Comparison of ENCODE assay signal across 17 mouse cellular contexts in genomic region chr3:108489968-108490367, GRCm38 (mm10). TPM values are rescaled to one million over a fixed set of nuclear protein-coding genes. Genes with fewer than 3 reads are reported as not detected.
DNase-seq lines count a peak whose midpoint lies in the region; ATAC-seq and TF ChIP-seq lines count a peak whose summit lies in the region.
"Had no signal": no experiment of that assay in that cellular context is flagged by ENCODE, and none has a peak within 500 bp of the region (broad histone marks: within the 10 kb centered on the region; RNA-seq: fewer than 3 reads in every experiment).

No protein-coding gene starts in this region.

- TF ChIP-seq CTCF in hindbrain, postnatal 0 days (IDR thresholded peaks at IDR 0.05; ENCODE audit: low read depth) = peak; percentile 52
- peak; percentile 58 for TF ChIP-seq CTCF in E14TG2a.4 (conservative IDR thresholded peaks at IDR 0.05; ENCODE audit: low read length)

- H3K27ac ChIP-seq in hindbrain, postnatal 0 days = no peak overlapping the region
- H3K27ac ChIP-seq in hindbrain, embryonic 16.5 days (ENCODE audit: low read depth, low read length) = no peak overlapping the region
- no peak overlapping the region for H3K27ac ChIP-seq in midbrain, embryonic 11.5 days (ENCODE audit: low read depth, low read length)
- H3K27ac ChIP-seq in midbrain, embryonic 13.5 days = no peak overlapping the region
- H3K27ac ChIP-seq: embryonic facial prominence, embryonic 12.5 days; forebrain, embryonic 13.5 days; heart, embryonic 13.5 days; hindbrain, embryonic 14.5 days; liver, embryonic 15.5 days had no signal

- no peak for ATAC-seq in hindbrain, postnatal 0 days
- no peak for ATAC-seq in hindbrain, embryonic 16.5 days
- ATAC-seq in midbrain, embryonic 11.5 days (ENCODE audit: low FRiP score) = no peak
- no peak for ATAC-seq in midbrain, embryonic 13.5 days
- ATAC-seq: forebrain, embryonic 13.5 days had no signal

- 47% methylated on average over 3 of the region's 3 CpGs for WGBS in hindbrain, postnatal 0 days
- WGBS in hindbrain, embryonic 16.5 days = 51% methylated on average over 3 of the region's 3 CpGs
- 36% methylated on average over 3 of the region's 3 CpGs for WGBS in midbrain, embryonic 11.5 days
- WGBS in midbrain, embryonic 13.5 days = 44% methylated on average over 3 of the region's 3 CpGs

- no peaks in the 10 kb centered on the region for H3K36me3 ChIP-seq in hindbrain, postnatal 0 days (ENCODE audit: insufficient read depth, low read length)
- no peaks in the 10 kb centered on the region for H3K36me3 ChIP-seq in hindbrain, embryonic 16.5 days (ENCODE audit: control insufficient read depth, insufficient read depth, low read length)
- no peaks in the 10 kb centered on the region for H3K36me3 ChIP-seq in midbrain, embryonic 11.5 days (ENCODE audit: control insufficient read depth, insufficient read depth, low read length)
- H3K36me3 ChIP-seq in midbrain, embryonic 13.5 days = 0 out of 2 replicates have a peak, but pooled peaks cover 3% of the 10 kb centered on the region
- H3K36me3 ChIP-seq in E14TG2a.4 (ENCODE audit: insufficient read depth, low read length) = no peaks in the 10 kb centered on the region
- H3K36me3 ChIP-seq: embryonic facial prominence, embryonic 12.5 days; heart, embryonic 13.5 days; liver, embryonic 15.5 days had no signal

- no peak for DNase-seq in hindbrain, postnatal 0 days (ENCODE audit: low spot score)
- DNase-seq in midbrain, embryonic 11.5 days (ENCODE audit: low spot score, missing footprints) = peak; percentile 66
- DNase-seq in c-Kit-positive CD71-positive TER-119-positive erythroid progenitor cells, embryonic 14.5 days (ENCODE audit: low spot score) = peak; percentile 7
- DNase-seq in cerebellum, adult 9-11 months = no peak
- DNase-seq in urinary bladder, postnatal 4 days (ENCODE audit: low spot score in 2 of 2) = no peak
- DNase-seq: adrenal gland, adult 2 months; kidney, postnatal 14 days had no signal

- no peak overlapping the region for H3K4me3 ChIP-seq in hindbrain, postnatal 0 days (ENCODE audit: low read length)
- H3K4me3 ChIP-seq in hindbrain, embryonic 16.5 days (ENCODE audit: low read length) = no peak overlapping the region
- no peak overlapping the region for H3K4me3 ChIP-seq in midbrain, embryonic 11.5 days (ENCODE audit: low read depth, low read length)
- H3K4me3 ChIP-seq in midbrain, embryonic 13.5 days (replicated peaks) = no peak overlapping the region
- no peak overlapping the region for H3K4me3 ChIP-seq in E14TG2a.4 (replicated peaks; ENCODE audit: low read length)
- H3K4me3 ChIP-seq: embryonic facial prominence, embryonic 12.5 days; forebrain, embryonic 13.5 days; heart, embryonic 13.5 days; liver, embryonic 15.5 days had no signal

- no peaks in the 10 kb centered on the region for H3K4me1 ChIP-seq in hindbrain, postnatal 0 days (ENCODE audit: insufficient read depth, low read length)
- no peaks in the 10 kb centered on the region for H3K4me1 ChIP-seq in hindbrain, embryonic 16.5 days (ENCODE audit: control insufficient read depth, insufficient read depth, low read depth, low read length)
- H3K4me1 ChIP-seq in midbrain, embryonic 11.5 days (ENCODE audit: control insufficient read depth, insufficient read depth, low read length) = no peaks in the 10 kb centered on the region
- no peaks in the 10 kb centered on the region; the same call in 1 of the 2 replicates for H3K4me1 ChIP-seq in midbrain, embryonic 13.5 days (replicated peaks)
- peaks cover 9% of the 10 kb centered on the region for H3K4me1 ChIP-seq in E14TG2a.4 (replicated peaks; ENCODE audit: low read depth, low read length)
- H3K4me1 ChIP-seq: embryonic facial prominence, embryonic 12.5 days; heart, embryonic 13.5 days; liver, embryonic 15.5 days had no signal

- H3K9ac ChIP-seq in hindbrain, postnatal 0 days (replicated peaks; ENCODE audit: low read length) = no peak overlapping the region
- no peak overlapping the region for H3K9ac ChIP-seq in hindbrain, embryonic 16.5 days (ENCODE audit: low read depth, low read length)
- no peak overlapping the region for H3K9ac ChIP-seq in midbrain, embryonic 11.5 days (ENCODE audit: low read length)
- no peak overlapping the region for H3K9ac ChIP-seq in midbrain, embryonic 13.5 days (replicated peaks)
- H3K9ac ChIP-seq: embryonic facial prominence, embryonic 12.5 days; forebrain, embryonic 13.5 days; heart, embryonic 13.5 days; hindbrain, embryonic 14.5 days; liver, embryonic 15.5 days had no signal

- no peak overlapping the region for H3K4me2 ChIP-seq in hindbrain, postnatal 0 days (ENCODE audit: low read depth, low read length)
- no peak overlapping the region for H3K4me2 ChIP-seq in hindbrain, embryonic 16.5 days (ENCODE audit: low read length)
- no peak overlapping the region for H3K4me2 ChIP-seq in midbrain, embryonic 11.5 days
- no peak overlapping the region for H3K4me2 ChIP-seq in midbrain, embryonic 13.5 days (replicated peaks)
- H3K4me2 ChIP-seq: embryonic facial prominence, embryonic 12.5 days; forebrain, embryonic 13.5 days; heart, embryonic 13.5 days; hindbrain, embryonic 14.5 days; liver, embryonic 15.5 days had no signal

- H3K27me3 ChIP-seq in hindbrain, postnatal 0 days (ENCODE audit: insufficient read depth, low read length) = no peaks in the 10 kb centered on the region
- no peaks in the 10 kb centered on the region for H3K27me3 ChIP-seq in hindbrain, embryonic 16.5 days (replicated peaks; ENCODE audit: control insufficient read depth, insufficient read depth, low read length)
- no peaks in the 10 kb centered on the region for H3K27me3 ChIP-seq in midbrain, embryonic 11.5 days (ENCODE audit: control insufficient read depth, insufficient read depth, low read length)
- H3K27me3 ChIP-seq in midbrain, embryonic 13.5 days = no peaks in the 10 kb centered on the region
- peaks cover 3% of the 10 kb centered on the region; the same call in 1 of the 2 replicates for H3K27me3 ChIP-seq in E14TG2a.4 (ENCODE audit: insufficient read depth, low read length)
- H3K27me3 ChIP-seq: embryonic facial prominence, embryonic 12.5 days; forebrain, embryonic 13.5 days; heart, embryonic 13.5 days had no signal

- H3K9me3 ChIP-seq in hindbrain, postnatal 0 days (ENCODE audit: low read length) = no peaks in the 10 kb centered on the region
- no peaks in the 10 kb centered on the region for H3K9me3 ChIP-seq in hindbrain, embryonic 16.5 days (ENCODE audit: control insufficient read depth, low read length)
- no peaks in the 10 kb centered on the region for H3K9me3 ChIP-seq in midbrain, embryonic 11.5 days (ENCODE audit: control insufficient read depth, low read length)
- no peaks in the 10 kb centered on the region for H3K9me3 ChIP-seq in midbrain, embryonic 13.5 days
- H3K9me3 ChIP-seq in E14TG2a.4 (ENCODE audit: low read length) = no peaks in the 10 kb centered on the region
- H3K9me3 ChIP-seq: embryonic facial prominence, embryonic 12.5 days; forebrain, embryonic 13.5 days; heart, embryonic 13.5 days; liver, embryonic 15.5 days had no signal

RNA-seq across cellular contexts. Expression of gene 1700013F07Rik, which starts 44.0 kb away (rescaled TPM):
- total RNA-seq in hindbrain, postnatal 0 days (2014; rRNA removed) = 1.3 and 6.7 TPM in 2 replicates
- polyA plus RNA-seq in hindbrain, postnatal 0 days (2015; fragmentation: Nextera tagmentation; extraction: Ambion mirVana) = 3.1 and 3.2 TPM in 2 replicates
- 1.9 and 2.7 TPM in 2 replicates for polyA plus RNA-seq in hindbrain, embryonic 16.5 days (2015; fragmentation: Nextera tagmentation; extraction: Ambion mirVana)
- polyA plus RNA-seq in midbrain, embryonic 11.5 days (2014; fragmentation: Nextera tagmentation; extraction: Ambion mirVana) = 0.51 and 0.72 TPM in 2 replicates
- 0.58 and 1.3 TPM in 2 replicates for polyA plus RNA-seq in midbrain, embryonic 13.5 days (2015; fragmentation: Nextera tagmentation; extraction: Ambion mirVana)
- total RNA-seq: adrenal gland, adult 2 months; gastrocnemius, adult 8-10 months; megakaryocyte-erythroid progenitor cell, adult 5-6 weeks had no signal
- polyA plus RNA-seq: adrenal gland, adult 2 months; heart, embryonic 13.5 days; liver, embryonic 15.5 days had no signal

RNA-seq across cellular contexts. Expression of gene Sars, which starts 45.0 kb away (rescaled TPM):
- 122 and 137 TPM in 2 replicates for total RNA-seq in hindbrain, postnatal 0 days (2014; rRNA removed)
- 214 and 223 TPM in 2 replicates for polyA plus RNA-seq in hindbrain, postnatal 0 days (2015; fragmentation: Nextera tagmentation; extraction: Ambion mirVana)
- polyA plus RNA-seq in hindbrain, embryonic 16.5 days (2015; fragmentation: Nextera tagmentation; extraction: Ambion mirVana) = 216 and 224 TPM in 2 replicates
- polyA plus RNA-seq in midbrain, embryonic 11.5 days (2014; fragmentation: Nextera tagmentation; extraction: Ambion mirVana) = 196 and 213 TPM in 2 replicates
- 208 and 216 TPM in 2 replicates for polyA plus RNA-seq in midbrain, embryonic 13.5 days (2015; fragmentation: Nextera tagmentation; extraction: Ambion mirVana)

RNA-seq across cellular contexts. Expression of gene 5330417C22Rik, which starts 46.4 kb away (rescaled TPM):
- 10.2 and 10.7 TPM in 2 replicates for total RNA-seq in hindbrain, postnatal 0 days (2014; rRNA removed)
- 13.5 and 17.3 TPM in 2 replicates for polyA plus RNA-seq in hindbrain, postnatal 0 days (2015; fragmentation: Nextera tagmentation; extraction: Ambion mirVana)
- polyA plus RNA-seq in hindbrain, embryonic 16.5 days (2015; fragmentation: Nextera tagmentation; extraction: Ambion mirVana) = 16.0 and 18.5 TPM in 2 replicates
- 2.7 and 2.9 TPM in 2 replicates for polyA plus RNA-seq in midbrain, embryonic 11.5 days (2014; fragmentation: Nextera tagmentation; extraction: Ambion mirVana)
- polyA plus RNA-seq in midbrain, embryonic 13.5 days (2015; fragmentation: Nextera tagmentation; extraction: Ambion mirVana) = 7.5 and 9.8 TPM in 2 replicates
- total RNA-seq: megakaryocyte-erythroid progenitor cell, adult 5-6 weeks had no signal

Comparison
In these comparisons a context has a peak if more than half of its experiments do, and no peak if none do; other contexts are left out.
1. DNase-seq: peak in midbrain, embryonic 11.5 days (single experiment) and c-Kit-positive CD71-positive TER-119-positive erythroid progenitor cells, embryonic 14.5 days (single experiment); none in hindbrain, postnatal 0 days (single experiment), cerebellum, adult 9-11 months (single experiment) and urinary bladder, postnatal 4 days (0 of 2).